Mouse (Mus musculus): Measurements from ENCODE around the gene Vac14.

Vac14 gene

GRCm38 (mm10) chr8:110714827-110715519, 96.6 kb downstream of the Vac14 start:
- no peak for DNase-seq (ENCODE audit: extremely low spot score, low spot score)

- no peak for DNase-seq (ENCODE audit: extremely low spot score, low spot score)
These were observed 97.7 kb downstream of the Vac14 start for GRCm38 (mm10) chr8:110716075-110716474.

- DNase-seq (ENCODE audit: extremely low spot score, low spot score): no peak
These were observed 98.7 kb downstream of the Vac14 start for GRCm38 (mm10) chr8:110717131-110717530.

GRCm38 (mm10) chr8:110718209-110718968, 100.0 kb downstream of the Vac14 start:
- no peak for DNase-seq (ENCODE audit: extremely low spot score, low spot score)

- no peak for DNase-seq (ENCODE audit: extremely low spot score, low spot score)
These were observed 100.7 kb downstream of the Vac14 start for GRCm38 (mm10) chr8:110718969-110719670.

- no peak for DNase-seq (ENCODE audit: extremely low spot score, low spot score)
These were observed 101.7 kb downstream of the Vac14 start for GRCm38 (mm10) chr8:110719898-110720653.

GRCm38 (mm10) chr8:110720685-110721598, 102.6 kb downstream of the Vac14 start, which contains the start of gene Mtss1l:
Gene Mtss1l (plus strand): TSS chr8:110721476.
- peak; percentile 91 for DNase-seq (ENCODE audit: extremely low spot score, low spot score)

GRCm38 (mm10) chr8:110721606-110722413, 103.4 kb downstream of the Vac14 start:
- DNase-seq (ENCODE audit: extremely low spot score, low spot score): peak; percentile 46

- DNase-seq (ENCODE audit: extremely low spot score, low spot score): no peak
These were observed 104.1 kb downstream of the Vac14 start for GRCm38 (mm10) chr8:110722414-110723011.

GRCm38 (mm10) chr8:110724493-110724892, 106.1 kb downstream of the Vac14 start:
- no peak for DNase-seq (ENCODE audit: extremely low spot score, low spot score)

- no peak for DNase-seq (ENCODE audit: extremely low spot score, low spot score)
These were observed 106.9 kb downstream of the Vac14 start for GRCm38 (mm10) chr8:110725084-110725838.

GRCm38 (mm10) chr8:110726893-110727292, 108.5 kb downstream of the Vac14 start:
- peak; percentile 82 for DNase-seq (ENCODE audit: extremely low spot score, low spot score)

- DNase-seq (ENCODE audit: extremely low spot score, low spot score): no peak
These were observed 113.0 kb downstream of the Vac14 start for GRCm38 (mm10) chr8:110731346-110731859.

- DNase-seq (ENCODE audit: extremely low spot score, low spot score): no peak
These were observed 114.7 kb downstream of the Vac14 start for GRCm38 (mm10) chr8:110733036-110733435.

GRCm38 (mm10) chr8:110738591-110739195, 120.3 kb downstream of the Vac14 start:
- no peak for DNase-seq (ENCODE audit: extremely low spot score, low spot score)

- no peak for DNase-seq (ENCODE audit: extremely low spot score, low spot score)
These were observed 122.3 kb downstream of the Vac14 start for GRCm38 (mm10) chr8:110740629-110741175.

- no peak for DNase-seq (ENCODE audit: extremely low spot score, low spot score)
These were observed 123.5 kb downstream of the Vac14 start for GRCm38 (mm10) chr8:110741816-110742451.

All from neural tube, embryonic 10.5 days (tissue).